Mouse (Mus musculus) NIH3T3 (cell line): ENCODE results near the gene Ak3.
"Not testable (repeated sequence)": the region's sequence is repeated elsewhere in the genome, so short reads cannot be mapped to it uniquely, and the experiment has no call there.

Source experiments
- DNase-seq: peaks from one replicate; pipeline ENCODE4 v3.0.0-alpha.2; 2012; ENCODE audit warnings: low read depth

Ak3 gene

GRCm38 (mm10) chr19:29044353-29044768, 3.4 kb downstream of the Ak3 start:
- peak; percentile 81 for DNase-seq

DNA sequence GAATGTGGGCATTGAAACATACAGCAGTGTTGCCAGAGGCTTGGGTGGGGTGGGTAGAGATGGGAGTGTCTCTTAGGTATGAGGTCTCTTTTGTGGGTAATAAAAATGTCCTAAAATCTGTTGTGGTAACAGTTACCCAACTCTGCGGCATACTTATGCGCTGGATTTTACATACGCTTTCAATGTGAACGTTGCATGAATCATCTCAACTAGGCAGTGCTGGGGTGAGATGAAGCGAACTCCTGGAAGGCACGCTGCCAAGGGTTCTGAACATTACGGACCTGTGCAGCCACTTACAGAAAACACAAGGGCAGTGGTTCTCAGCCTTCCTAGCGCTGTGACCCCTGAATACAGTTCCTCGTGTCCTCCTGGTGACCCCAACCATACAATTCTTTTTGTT, 5.1 kb downstream of the Ak3 start:
- DNase-seq, result peak; percentile 92

GRCm38 (mm10) chr19:29042143-29042542, 5.6 kb downstream of the Ak3 start:
- DNase-seq, result no peak

GRCm38 (mm10) chr19:29040206-29040605, 7.6 kb downstream of the Ak3 start:
- no peak for DNase-seq

GRCm38 (mm10) chr19:29039334-29039733, 8.4 kb downstream of the Ak3 start:
- no peak for DNase-seq

DNA sequence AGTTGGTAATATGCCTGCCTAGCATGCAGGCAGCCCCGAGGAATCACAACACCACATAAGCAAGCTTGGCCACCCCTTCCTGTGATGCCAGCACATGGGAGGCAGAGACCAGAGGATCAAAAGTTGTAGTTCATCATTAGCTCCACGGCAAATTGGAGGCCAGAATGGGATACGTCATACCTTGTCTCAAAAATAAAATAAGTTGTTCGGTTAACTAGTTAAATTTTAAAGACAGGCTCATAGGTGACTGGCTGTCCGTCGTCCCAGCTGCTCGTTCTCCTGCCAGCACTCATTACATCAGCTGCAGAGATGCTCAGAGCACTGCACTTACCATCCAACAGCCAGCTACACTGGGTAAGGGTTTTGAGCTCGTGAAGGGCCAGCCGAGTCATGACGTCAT, 10.2 kb downstream of the Ak3 start:
- DNase-seq, result no peak

DNA sequence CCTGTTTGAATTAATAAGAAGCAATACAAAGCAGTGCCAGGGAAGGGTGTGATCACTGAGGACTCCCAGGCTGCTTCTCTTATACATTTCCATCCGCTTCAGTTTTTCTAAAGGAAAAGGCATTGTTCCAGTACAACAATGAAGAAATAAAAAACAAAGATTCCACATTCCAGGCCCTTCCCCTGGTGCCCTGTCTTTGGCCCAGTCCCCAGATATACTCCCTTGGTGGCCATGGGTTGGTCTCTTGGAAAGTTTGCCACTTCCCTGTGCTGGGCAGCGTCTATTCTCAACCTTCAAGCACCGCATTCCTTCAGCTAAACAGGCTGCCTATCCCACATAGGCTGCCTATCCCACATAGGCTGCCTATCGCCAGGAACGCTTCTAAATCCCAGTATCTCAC, 10.7 kb downstream of the Ak3 start:
- no peak for DNase-seq

DNA sequence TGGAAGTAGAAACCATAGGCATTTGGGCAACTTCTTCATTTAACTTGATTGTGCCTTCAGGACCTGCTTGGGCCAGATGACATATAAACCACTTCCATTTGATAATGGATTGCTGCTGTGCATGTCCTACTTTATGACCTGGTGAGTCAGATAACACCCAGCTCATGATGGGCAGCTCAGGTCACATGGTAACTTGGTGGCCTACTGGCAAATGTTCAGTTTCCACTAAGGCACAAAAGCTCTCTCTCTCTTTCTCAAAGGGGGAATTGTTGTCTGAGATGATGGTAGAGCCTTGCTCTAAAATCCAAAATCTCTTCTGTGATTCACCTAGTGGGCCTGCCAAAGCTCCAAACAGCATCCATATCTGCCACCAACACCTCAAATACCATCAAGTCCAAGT, 15.1 kb downstream of the Ak3 start:
- no peak for DNase-seq

GRCm38 (mm10) chr19:29031788-29032187, 16.0 kb downstream of the Ak3 start:
- DNase-seq, result no peak

GRCm38 (mm10) chr19:29024391-29024947, 23.3 kb downstream of the Ak3 start:
- peak; percentile 21 for DNase-seq

GRCm38 (mm10) chr19:29021754-29022345, 25.9 kb downstream of the Ak3 start:
- DNase-seq, result no peak

GRCm38 (mm10) chr19:29019647-29020046, 28.1 kb downstream of the Ak3 start:
- peak; percentile 21 for DNase-seq

- DNase-seq, result no peak
Measured at GRCm38 (mm10) chr19:29016786-29017185, 31.0 kb downstream of the Ak3 start.

GRCm38 (mm10) chr19:29016204-29016765, 31.5 kb downstream of the Ak3 start:
- DNase-seq, result no peak

GRCm38 (mm10) chr19:29015410-29016203, 32.2 kb downstream of the Ak3 start:
- no peak for DNase-seq

GRCm38 (mm10) chr19:29014466-29015055, 33.2 kb downstream of the Ak3 start:
- DNase-seq, result no peak

- no peak for DNase-seq
Measured at GRCm38 (mm10) chr19:29011355-29011990, 36.3 kb downstream of the Ak3 start.

DNA sequence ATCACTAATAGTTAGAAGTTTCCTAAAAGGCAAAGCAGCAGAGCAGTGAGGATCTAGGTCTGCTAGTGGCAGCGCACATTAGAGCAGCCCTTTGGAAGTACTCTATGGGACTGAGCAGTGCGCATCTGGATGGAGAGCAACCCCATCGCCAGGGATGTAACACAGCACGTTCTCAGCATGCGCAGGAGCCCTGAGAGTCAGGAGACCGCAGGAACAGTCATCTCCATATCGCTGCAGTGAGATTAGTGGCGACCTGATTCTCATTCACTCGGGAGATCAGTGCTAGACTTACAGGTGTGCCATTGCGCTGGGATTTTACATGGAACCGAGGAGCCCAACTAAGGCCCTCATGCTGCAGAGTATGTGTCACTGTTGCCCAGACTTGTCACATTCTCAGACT, 38.7 kb downstream of the Ak3 start:
- no peak for DNase-seq

DNA sequence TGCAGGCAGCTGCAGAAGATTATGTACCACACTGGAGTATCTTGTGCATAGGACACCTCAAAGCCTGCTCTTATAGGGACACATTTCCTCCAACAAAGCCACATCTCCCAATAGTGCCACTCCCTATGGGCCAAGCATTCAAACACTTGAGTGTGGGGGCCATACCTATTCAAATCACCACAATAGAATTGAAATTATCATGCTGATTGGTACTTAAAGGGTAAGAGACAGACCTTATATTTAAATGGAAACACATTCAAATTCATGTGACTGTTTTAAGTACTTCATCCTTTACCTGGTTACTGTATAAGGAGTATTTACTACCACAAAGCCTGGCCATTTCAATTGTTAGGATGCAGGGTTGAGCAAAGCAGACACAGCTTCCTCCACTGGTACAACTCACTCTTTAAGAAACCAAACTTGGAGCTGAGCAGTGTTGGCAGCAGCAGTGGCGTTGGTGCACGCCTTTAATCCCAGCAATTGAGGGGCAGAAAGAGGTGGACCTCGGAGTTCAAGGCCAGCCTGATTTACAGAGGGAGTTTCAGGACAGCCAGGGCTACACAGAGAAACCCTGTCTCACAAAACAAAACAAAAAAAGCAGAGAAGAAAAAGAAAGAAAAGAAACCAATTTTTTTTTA, 39.6 kb downstream of the Ak3 start:
- no peak for DNase-seq

DNA sequence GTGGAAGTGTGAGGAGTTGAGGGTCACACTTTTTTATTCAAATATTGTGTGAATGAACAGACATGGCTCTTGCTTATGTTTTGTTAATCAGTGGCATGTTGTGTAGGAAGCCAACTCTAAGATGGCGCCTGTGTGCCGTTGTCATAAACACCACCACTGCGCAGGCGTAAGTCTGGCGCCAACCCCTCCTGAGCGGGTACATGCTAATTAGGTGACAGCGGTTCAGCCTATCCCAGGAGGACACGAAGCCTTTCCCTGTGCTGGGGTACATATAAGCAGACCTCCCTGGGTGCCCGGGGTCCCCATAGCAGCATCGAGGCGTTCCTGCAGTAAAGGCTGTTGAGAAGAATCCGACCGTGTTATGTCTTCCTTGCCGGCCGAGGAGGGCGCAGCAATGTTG, 47.4 kb downstream of the Ak3 start:
- DNase-seq, result not testable (repeated sequence)

DNA sequence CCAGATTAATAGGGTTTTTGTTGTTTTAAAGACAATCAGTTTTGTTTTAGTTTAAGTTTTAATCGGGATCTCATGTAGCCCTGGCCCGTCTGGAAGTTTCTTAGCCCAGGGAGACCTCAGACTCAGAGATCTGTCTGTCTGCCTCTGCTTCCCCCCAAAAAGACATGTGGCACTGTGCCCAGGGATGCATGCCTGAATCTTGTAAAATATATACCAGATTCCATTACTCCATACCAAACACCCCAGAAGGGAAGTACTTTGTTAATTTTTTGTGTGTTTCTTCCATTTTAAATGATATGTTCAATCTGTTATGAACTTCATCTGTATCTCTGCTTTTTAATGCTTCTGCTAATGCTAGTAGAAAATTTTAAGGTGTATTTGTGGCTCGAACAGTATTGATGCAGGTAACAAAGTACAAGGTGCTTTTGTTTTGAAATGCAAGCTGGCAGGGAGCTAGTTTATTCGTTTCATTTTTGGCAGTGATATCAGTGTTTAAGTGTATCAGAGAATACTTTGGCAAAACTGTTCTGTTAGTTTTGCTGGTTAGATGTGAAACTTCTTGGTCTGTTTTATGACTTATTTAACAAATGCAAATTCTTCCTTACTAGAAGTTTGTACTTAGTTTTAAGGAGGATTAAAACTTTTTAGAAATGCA, 49.7 kb downstream of the Ak3 start:
- no peak for DNase-seq
